Mouse (Mus musculus) liver, adult 2 months (tissue): ENCODE results near the gene Apoc2.

ENCODE experiments used
- CTCF ChIP-seq: fragments of 200-500 bp; IDR thresholded peaks from 2 replicates; pipeline ENCODE4 v1.5.1; 2011; ENCODE audit warnings: low read depth, low read length, control low read depth
- POLR2A ChIP-seq: fragments of 200-500 bp; IDR thresholded peaks from 2 replicates; pipeline ENCODE4 v1.6.1; 2011; ENCODE audit warnings: low read length, control low read depth; ENCODE audit not compliant: insufficient read depth; ENCODE audit errors: extremely low read depth

GRCm38 (mm10) chr7:19705271-19705670 lies 27.5 kb upstream of the Apoc2 start:
- TF ChIP-seq CTCF (no peak), POLR2A (no peak)
